23 mouse cellular contexts compared by ENCODE assay signal in genomic region chr16:78098555-78098954, GRCm38 (mm10).
DNase-seq lines count a peak whose midpoint lies in the region; ATAC-seq and TF ChIP-seq lines count a peak whose summit lies in the region.
"Had no signal": no experiment of that assay in that cellular context is flagged by ENCODE, and none has a peak within 500 bp of the region (broad histone marks: within the 10 kb centered on the region; RNA-seq: fewer than 3 reads in every experiment).

No protein-coding gene starts in this region.

- DNase-seq in forebrain, embryonic 14.5 days (ENCODE audit: low spot score): peak; percentile 51
- peak; percentile 54 for DNase-seq in forebrain, postnatal 0 days
- no peak for DNase-seq in layer of hippocampus, adult 2 months (ENCODE audit: low spot score in 2 of 2)
- DNase-seq in layer of hippocampus, adult 8-10 months (ENCODE audit: low spot score in 2 of 2): no peak
- peak; percentile 64 for DNase-seq in brain, embryonic 14.5 days (ENCODE audit: low read depth)
- DNase-seq: adrenal gland, postnatal 10 days; adrenal gland, postnatal 36 days; B cell, adult 2 months; cerebellum, adult 11 months; cerebellum, adult 8-10 months; cerebellum, postnatal 14 days; gastrocnemius, postnatal 10 days; kidney, adult 18-20 months had no signal

- ATAC-seq in forebrain, embryonic 14.5 days: no peak
- no peak for ATAC-seq in forebrain, embryonic 12.5 days (ENCODE audit: low FRiP score)
- ATAC-seq in forebrain, postnatal 0 days: peak; percentile 25; the same call in 1 of the 2 replicates
- ATAC-seq in forebrain, embryonic 13.5 days: no peak; the same call in 1 of the 2 replicates
- ATAC-seq: hindbrain, embryonic 16.5 days; inflammation-experienced regulatory T-cells, adult 6 months; intestine, embryonic 16.5 days; Patski had no signal

- no peak overlapping the region for H3K4me3 ChIP-seq in forebrain, embryonic 14.5 days (ENCODE audit: low read depth, low read length)
- H3K4me3 ChIP-seq in forebrain, embryonic 12.5 days (replicated peaks): no peak overlapping the region
- H3K4me3 ChIP-seq in forebrain, postnatal 0 days (ENCODE audit: low read depth, low read length): no peak overlapping the region; the same call in 1 of the 2 replicates
- H3K4me3 ChIP-seq in forebrain, embryonic 13.5 days: no peak overlapping the region
- 0 out of 2 replicates have a peak overlapping the region, but pooled peaks have one; percentile 10 for H3K4me3 ChIP-seq in layer of hippocampus, adult 2 months
- H3K4me3 ChIP-seq: hindbrain, embryonic 13.5 days had no signal

- WGBS in forebrain, embryonic 14.5 days: 43% methylated on average over 6 of the region's 6 CpGs
- 74% methylated on average over 6 of the region's 6 CpGs for WGBS in forebrain, embryonic 12.5 days
- 39% methylated on average over 6 of the region's 6 CpGs for WGBS in forebrain, postnatal 0 days
- WGBS in forebrain, embryonic 13.5 days: 61% methylated on average over 6 of the region's 6 CpGs

- TF ChIP-seq POLR2A in brain, embryonic 14.5 days (IDR thresholded peaks at IDR 0.05; ENCODE audit: borderline replicate concordance, extremely low read depth, insufficient read depth, insufficient read length, poor library complexity, severe bottlenecking): no peak

- TF ChIP-seq CTCF in forebrain, postnatal 0 days (IDR thresholded peaks at IDR 0.05; ENCODE audit: low read depth): no peak
- no peak for TF ChIP-seq CTCF in layer of hippocampus, adult 2 months (conservative IDR thresholded peaks at IDR 0.05)
- no peak for TF ChIP-seq CTCF in brain, embryonic 14.5 days (IDR thresholded peaks at IDR 0.05; ENCODE audit: borderline replicate concordance, extremely low read depth, insufficient read depth, insufficient read length)

- H3K27me3 ChIP-seq in forebrain, embryonic 14.5 days (replicated peaks; ENCODE audit: control insufficient read depth, insufficient read depth, low read length): no peaks in the 10 kb centered on the region
- H3K27me3 ChIP-seq in forebrain, embryonic 12.5 days: no peaks in the 10 kb centered on the region
- no peaks in the 10 kb centered on the region for H3K27me3 ChIP-seq in forebrain, postnatal 0 days (ENCODE audit: insufficient read depth, low read length)
- H3K27me3 ChIP-seq in forebrain, embryonic 13.5 days: no peaks in the 10 kb centered on the region
- H3K27me3 ChIP-seq: CH12.LX; hindbrain, embryonic 13.5 days had no signal

- no peaks in the 10 kb centered on the region; the same call in 1 of the 2 replicates for H3K9me3 ChIP-seq in forebrain, embryonic 14.5 days (replicated peaks; ENCODE audit: control insufficient read depth, low read length)
- no peaks in the 10 kb centered on the region for H3K9me3 ChIP-seq in forebrain, embryonic 12.5 days
- H3K9me3 ChIP-seq in forebrain, postnatal 0 days (ENCODE audit: low read length): no peaks in the 10 kb centered on the region
- H3K9me3 ChIP-seq in forebrain, embryonic 13.5 days (replicated peaks): no peaks in the 10 kb centered on the region
- H3K9me3 ChIP-seq: hindbrain, embryonic 13.5 days had no signal

- peak overlapping the region; percentile 35; the same call in 1 of the 2 replicates for H3K27ac ChIP-seq in forebrain, embryonic 14.5 days (ENCODE audit: low read depth, low read length)
- H3K27ac ChIP-seq in forebrain, embryonic 12.5 days: no peak overlapping the region
- H3K27ac ChIP-seq in forebrain, postnatal 0 days (ENCODE audit: low read depth, low read length): peak overlapping the region; percentile 64
- H3K27ac ChIP-seq in forebrain, embryonic 13.5 days: no peak overlapping the region
- H3K27ac ChIP-seq in layer of hippocampus, adult 2 months: peak overlapping the region; percentile 30; the same call in 1 of the 2 replicates
- H3K27ac ChIP-seq: hindbrain, embryonic 13.5 days had no signal

- peaks cover 15% of the 10 kb centered on the region; the same call in 1 of the 2 replicates for H3K4me1 ChIP-seq in forebrain, embryonic 14.5 days (ENCODE audit: control insufficient read depth, insufficient read depth, low read length)
- peaks cover 8% of the 10 kb centered on the region for H3K4me1 ChIP-seq in forebrain, embryonic 12.5 days
- peaks cover 7% of the 10 kb centered on the region; the same call in 1 of the 2 replicates for H3K4me1 ChIP-seq in forebrain, postnatal 0 days (ENCODE audit: insufficient read depth)
- peaks cover 22% of the 10 kb centered on the region for H3K4me1 ChIP-seq in forebrain, embryonic 13.5 days

- H3K4me2 ChIP-seq in forebrain, embryonic 14.5 days (ENCODE audit: low read length): no peak overlapping the region
- H3K4me2 ChIP-seq in forebrain, embryonic 12.5 days: no peak overlapping the region
- 0 out of 2 replicates have a peak overlapping the region, but pooled peaks have one; percentile 10 for H3K4me2 ChIP-seq in forebrain, postnatal 0 days (ENCODE audit: low read depth)
- H3K4me2 ChIP-seq in forebrain, embryonic 13.5 days: no peak overlapping the region
- H3K4me2 ChIP-seq: heart, embryonic 11.5 days; hindbrain, embryonic 13.5 days had no signal

- H3K36me3 ChIP-seq in forebrain, embryonic 14.5 days (ENCODE audit: control insufficient read depth, insufficient read depth, low read length): no peaks in the 10 kb centered on the region
- no peaks in the 10 kb centered on the region for H3K36me3 ChIP-seq in forebrain, embryonic 12.5 days (replicated peaks)
- no peaks in the 10 kb centered on the region for H3K36me3 ChIP-seq in forebrain, postnatal 0 days (ENCODE audit: insufficient read depth)
- no peaks in the 10 kb centered on the region for H3K36me3 ChIP-seq in forebrain, embryonic 13.5 days (ENCODE audit: poor library complexity, severe bottlenecking)
- H3K36me3 ChIP-seq: G1E; hindbrain, embryonic 13.5 days had no signal

- no peak overlapping the region for H3K9ac ChIP-seq in forebrain, embryonic 14.5 days (ENCODE audit: low read length)
- no peak overlapping the region for H3K9ac ChIP-seq in forebrain, embryonic 12.5 days
- H3K9ac ChIP-seq in forebrain, postnatal 0 days: no peak overlapping the region
- no peak overlapping the region for H3K9ac ChIP-seq in forebrain, embryonic 13.5 days
- H3K9ac ChIP-seq: hindbrain, embryonic 13.5 days had no signal

Comparison
In these comparisons a context has a peak if more than half of its experiments do, and no peak if none do; other contexts are left out.
1. H3K27ac ChIP-seq: peak in forebrain, embryonic 14.5 days (single experiment), forebrain, postnatal 0 days (single experiment) and layer of hippocampus, adult 2 months (single experiment); none in forebrain, embryonic 12.5 days (single experiment) and forebrain, embryonic 13.5 days (single experiment).
2. DNase-seq: peak in forebrain, embryonic 14.5 days (single experiment), forebrain, postnatal 0 days (single experiment) and brain, embryonic 14.5 days (single experiment); none in layer of hippocampus, adult 2 months (0 of 2) and layer of hippocampus, adult 8-10 months (0 of 2).